Mouse (Mus musculus) stomach, embryonic 14.5 days (tissue): ENCODE data around the gene Csmd2. TPM values are rescaled to one million over a fixed set of nuclear protein-coding genes. Genes with fewer than 3 reads are reported as not detected.

Experiments used
- ATAC-seq: fragments of 200-750 bp; cut with Nextera tagmentation; 2 replicates; pipeline ENCODE4 v1.8.0; 2017; ENCODE audit warnings: low read depth, moderate TSS enrichment; ENCODE audit not compliant: insufficient number of reproducible peaks, insufficient read depth, low FRiP score
- H3K27ac ChIP-seq: fragments of 300-500 bp; sonication (generic); 2 replicates; pipeline ENCODE4 v1.5.1; 2014; ENCODE audit warnings: mild to moderate bottlenecking, low read length, moderate library complexity, mixed read lengths
- H3K27me3 ChIP-seq: fragments of 300-500 bp; sonication (generic); 2 replicates; pipeline ENCODE4 v1.6.1; 2014; ENCODE audit warnings: low read length, control low read depth, mixed read lengths; ENCODE audit not compliant: control insufficient read depth, insufficient read depth
- H3K36me3 ChIP-seq: fragments of 300-500 bp; sonication (generic); 2 replicates; pipeline ENCODE4 v1.6.1; 2014; ENCODE audit warnings: mild to moderate bottlenecking, control low read depth, low read length, moderate library complexity, mixed read lengths; ENCODE audit not compliant: control insufficient read depth, insufficient read depth
- H3K4me1 ChIP-seq: fragments of 300-500 bp; sonication (generic); 2 replicates; pipeline ENCODE4 v1.6.1; 2014; ENCODE audit warnings: low read length, control low read depth, mixed read lengths; ENCODE audit not compliant: control insufficient read depth, insufficient read depth
- H3K4me2 ChIP-seq: fragments of 300-500 bp; sonication (generic); replicated peaks from 2 replicates; pipeline ENCODE4 v1.6.1; 2014; ENCODE audit warnings: low read depth, low read length, control low read depth
- H3K4me3 ChIP-seq: fragments of 300-500 bp; sonication (generic); 2 replicates; pipeline ENCODE4 v1.5.1; 2014; ENCODE audit warnings: low read depth, low read length, control low read depth
- H3K9ac ChIP-seq: fragments of 300-500 bp; sonication (generic); replicated peaks from 2 replicates; pipeline ENCODE4 v1.6.1; 2014; ENCODE audit warnings: low read depth, mild to moderate bottlenecking, control low read depth, low read length, moderate library complexity, mixed read lengths
- H3K9me3 ChIP-seq: fragments of 300-500 bp; sonication (generic); 2 replicates; pipeline ENCODE4 v1.6.1; 2016; ENCODE audit warnings: low read depth, low read length, control low read depth; ENCODE audit not compliant: control insufficient read depth
- WGBS: fragments of 180-500 bp; shearing (Covaris S2); extraction: QIAGEN DNeasy Blood & Tissue Kit; methylation state at CpG from one replicate; pipeline ENCODE4 v1.1.7; 2014; 5-methylcytosine and 5-hydroxymethylcytosine counted together
- polyA plus RNA-seq: library from polyadenylated mRNA; unstranded; fragments of >200 nt; fragmentation: Nextera tagmentation; extraction: Ambion mirVana; gene quantifications from 2 replicates; pipeline ENCODE4 v1.2.1, GENCODE M21; 2014

The Csmd2 gene
- polyA plus RNA-seq, 1 experiment from 2014 or later: 0.36 TPM

- no peaks in the 10 kb centered on the region for H3K36me3 ChIP-seq
- no peak overlapping the region for H3K27ac ChIP-seq
- no peaks in the 10 kb centered on the region for H3K27me3 ChIP-seq
- no peak overlapping the region for H3K4me3 ChIP-seq
- no peaks in the 10 kb centered on the region for H3K9me3 ChIP-seq
- no peak for ATAC-seq
- no peak overlapping the region for H3K9ac ChIP-seq
- no peak overlapping the region for H3K4me2 ChIP-seq
- no peaks in the 10 kb centered on the region for H3K4me1 ChIP-seq
- WGBS: 86% methylated on average over 2 of the region's 2 CpGs
These were observed 337.9 kb downstream of the Csmd2 start for GRCm38 (mm10) chr4:128325511-128325910.

GRCm38 (mm10) chr4:128326755-128327154 lies 339.1 kb downstream of the Csmd2 start:
- ATAC-seq: no peak
- WGBS: 61% methylated on average over 4 of the region's 4 CpGs
- Histone ChIP-seq H3K9me3 (no peaks in the 10 kb centered on the region), H3K27ac (no peak overlapping the region), H3K4me2 (no peak overlapping the region), H3K27me3 (no peaks in the 10 kb centered on the region), H3K4me3 (no peak overlapping the region), H3K4me1 (no peaks in the 10 kb centered on the region), H3K36me3 (no peaks in the 10 kb centered on the region), H3K9ac (no peak overlapping the region)

GRCm38 (mm10) chr4:128327421-128327820 lies 339.8 kb downstream of the Csmd2 start:
- H3K9me3 ChIP-seq: no peaks in the 10 kb centered on the region
- no peak overlapping the region for H3K9ac ChIP-seq
- 75% methylated on average over 6 of the region's 6 CpGs for WGBS
- H3K4me1 ChIP-seq: no peaks in the 10 kb centered on the region
- no peaks in the 10 kb centered on the region for H3K27me3 ChIP-seq
- no peak overlapping the region for H3K4me3 ChIP-seq
- H3K4me2 ChIP-seq: no peak overlapping the region
- H3K36me3 ChIP-seq: no peaks in the 10 kb centered on the region
- H3K27ac ChIP-seq: no peak overlapping the region
- no peak for ATAC-seq

- Histone ChIP-seq H3K36me3 (no peaks in the 10 kb centered on the region), H3K9me3 (no peaks in the 10 kb centered on the region), H3K4me1 (no peaks in the 10 kb centered on the region), H3K4me3 (no peak overlapping the region), H3K4me2 (no peak overlapping the region), H3K9ac (no peak overlapping the region), H3K27ac (no peak overlapping the region), H3K27me3 (no peaks in the 10 kb centered on the region)
- WGBS: 76% methylated on average over 9 of the region's 9 CpGs
- ATAC-seq: no peak
These were observed 342.9 kb downstream of the Csmd2 start for GRCm38 (mm10) chr4:128330519-128330918.

GRCm38 (mm10) chr4:128340457-128340856 lies 352.8 kb downstream of the Csmd2 start:
- no peaks in the 10 kb centered on the region for H3K9me3 ChIP-seq
- no peak overlapping the region for H3K4me2 ChIP-seq
- H3K4me1 ChIP-seq: no peaks in the 10 kb centered on the region
- H3K36me3 ChIP-seq: no peaks in the 10 kb centered on the region
- H3K4me3 ChIP-seq: no peak overlapping the region
- H3K9ac ChIP-seq: no peak overlapping the region
- no peaks in the 10 kb centered on the region for H3K27me3 ChIP-seq
- 82% methylated on average over 7 of the region's 7 CpGs for WGBS
- ATAC-seq: no peak
- no peak overlapping the region for H3K27ac ChIP-seq

- Histone ChIP-seq H3K27me3 (no peaks in the 10 kb centered on the region), H3K9me3 (no peaks in the 10 kb centered on the region), H3K9ac (no peak overlapping the region), H3K4me2 (no peak overlapping the region), H3K4me1 (no peaks in the 10 kb centered on the region), H3K27ac (no peak overlapping the region), H3K4me3 (no peak overlapping the region), H3K36me3 (no peaks in the 10 kb centered on the region)
- 53% methylated on average over 7 of the region's 7 CpGs for WGBS
- ATAC-seq: no peak
These were observed 353.7 kb downstream of the Csmd2 start for GRCm38 (mm10) chr4:128341315-128341714.

GRCm38 (mm10) chr4:128342208-128342607 lies 354.6 kb downstream of the Csmd2 start:
- ATAC-seq: no peak
- no peak overlapping the region for H3K4me3 ChIP-seq
- WGBS: 48% methylated on average over 1 of the region's 1 CpGs
- no peak overlapping the region for H3K27ac ChIP-seq
- no peaks in the 10 kb centered on the region for H3K36me3 ChIP-seq
- no peak overlapping the region for H3K9ac ChIP-seq
- H3K27me3 ChIP-seq: no peaks in the 10 kb centered on the region
- no peak overlapping the region for H3K4me2 ChIP-seq
- H3K9me3 ChIP-seq: no peaks in the 10 kb centered on the region
- H3K4me1 ChIP-seq: no peaks in the 10 kb centered on the region

- Histone ChIP-seq H3K9ac (no peak overlapping the region), H3K36me3 (no peaks in the 10 kb centered on the region), H3K9me3 (no peaks in the 10 kb centered on the region), H3K4me1 (no peaks in the 10 kb centered on the region), H3K4me3 (no peak overlapping the region), H3K27me3 (no peaks in the 10 kb centered on the region), H3K27ac (no peak overlapping the region), H3K4me2 (no peak overlapping the region)
- WGBS: 87% methylated on average over 11 of the region's 11 CpGs
- ATAC-seq: no peak
These were observed 371.1 kb downstream of the Csmd2 start for GRCm38 (mm10) chr4:128358751-128359150.

GRCm38 (mm10) chr4:128365851-128366250 lies 378.2 kb downstream of the Csmd2 start:
- ATAC-seq: no peak
- no peaks in the 10 kb centered on the region for H3K4me1 ChIP-seq

More at GRCm38 (mm10) chr4:128365851-128366250, 378.2 kb downstream of the Csmd2 start:
- no peaks in the 10 kb centered on the region for H3K36me3 ChIP-seq
- no peak overlapping the region for H3K4me2 ChIP-seq
- H3K4me3 ChIP-seq: no peak overlapping the region
- no peak overlapping the region for H3K27ac ChIP-seq
- 77% methylated on average over 4 of the region's 4 CpGs for WGBS
- H3K9me3 ChIP-seq: no peaks in the 10 kb centered on the region
- H3K27me3 ChIP-seq: no peaks in the 10 kb centered on the region
- H3K9ac ChIP-seq: no peak overlapping the region
